19 mouse cellular contexts compared by ENCODE assay signal in genomic region chr7:118742278-118742677, GRCm38 (mm10). TPM values are rescaled to one million over a fixed set of nuclear protein-coding genes. Genes with fewer than 3 reads are reported as not detected.
DNase-seq lines count a peak whose midpoint lies in the region; ATAC-seq and TF ChIP-seq lines count a peak whose summit lies in the region.
"Had no signal": no experiment of that assay in that cellular context is flagged by ENCODE, and none has a peak within 500 bp of the region (broad histone marks: within the 10 kb centered on the region; RNA-seq: fewer than 3 reads in every experiment).

No protein-coding gene starts in this region.

- H3K4me2 ChIP-seq in liver, embryonic 11.5 days = peak overlapping the region; percentile 80
- H3K4me2 ChIP-seq in liver, postnatal 0 days (ENCODE audit: low read depth, low read length) = no peak overlapping the region
- H3K4me2 ChIP-seq in liver, embryonic 13.5 days = peak overlapping the region; percentile 85
- H3K4me2 ChIP-seq in neural tube, embryonic 15.5 days = no peak overlapping the region

- 55% methylated on average over 6 of the region's 6 CpGs for WGBS in liver, embryonic 11.5 days
- 68% methylated on average over 6 of the region's 6 CpGs for WGBS in liver, postnatal 0 days (ENCODE audit: insufficient replicate concordance)
- 43% methylated on average over 6 of the region's 6 CpGs for WGBS in liver, embryonic 13.5 days (ENCODE audit: insufficient replicate concordance)
- 89% methylated on average over 3 of the region's 6 CpGs for WGBS in neural tube, embryonic 15.5 days

- no peak for TF ChIP-seq CTCF in liver, postnatal 0 days (IDR thresholded peaks at IDR 0.05; ENCODE audit: low read depth)

- H3K36me3 ChIP-seq in liver, embryonic 11.5 days (ENCODE audit: control insufficient read depth, insufficient read depth, low read length) = peaks cover 4% of the 10 kb centered on the region; the same call in 1 of the 2 replicates
- peaks cover 25% of the 10 kb centered on the region for H3K36me3 ChIP-seq in liver, postnatal 0 days (replicated peaks; ENCODE audit: insufficient read depth, low read length)
- H3K36me3 ChIP-seq in ES-E14 (ENCODE audit: control insufficient read depth, insufficient read depth, low read length, poor library complexity, severe bottlenecking) = peaks cover 5% of the 10 kb centered on the region; the same call in 1 of the 2 replicates
- peaks cover 29% of the 10 kb centered on the region for H3K36me3 ChIP-seq in liver, embryonic 13.5 days
- H3K36me3 ChIP-seq in neural tube, embryonic 15.5 days = peaks cover 27% of the 10 kb centered on the region

- no peaks in the 10 kb centered on the region for H3K9me3 ChIP-seq in liver, embryonic 11.5 days (ENCODE audit: control insufficient read depth, low read length)
- H3K9me3 ChIP-seq in liver, postnatal 0 days (ENCODE audit: low read length) = no peaks in the 10 kb centered on the region
- no peaks in the 10 kb centered on the region for H3K9me3 ChIP-seq in ES-E14 (ENCODE audit: control insufficient read depth, insufficient read depth, low read depth, low read length)
- no peaks in the 10 kb centered on the region for H3K9me3 ChIP-seq in liver, embryonic 13.5 days (replicated peaks)
- no peaks in the 10 kb centered on the region for H3K9me3 ChIP-seq in neural tube, embryonic 15.5 days (replicated peaks)
- H3K9me3 ChIP-seq: embryonic facial prominence, embryonic 12.5 days; heart, embryonic 10.5 days; hindbrain, embryonic 10.5 days had no signal

- H3K27me3 ChIP-seq in liver, embryonic 11.5 days (replicated peaks; ENCODE audit: control insufficient read depth, insufficient read depth, low read length) = no peaks in the 10 kb centered on the region
- no peaks in the 10 kb centered on the region for H3K27me3 ChIP-seq in liver, postnatal 0 days (ENCODE audit: insufficient read depth, low read length)
- 0 out of 2 replicates have a peak, but pooled peaks cover 4% of the 10 kb centered on the region for H3K27me3 ChIP-seq in liver, embryonic 13.5 days
- no peaks in the 10 kb centered on the region for H3K27me3 ChIP-seq in neural tube, embryonic 15.5 days (replicated peaks)
- H3K27me3 ChIP-seq: embryonic facial prominence, embryonic 12.5 days had no signal

- in situ Hi-C loops in ES-E14 (cut with MboI; ENCODE audit: low sequenced_read_pairs in 2 of 2, unreplicated experiment in 2 of 2) = no loop called here

- no peak for TF ChIP-seq EP300 in liver, postnatal 0 days (IDR thresholded peaks at IDR 0.05; ENCODE audit: low read depth)

- H3K4me3 ChIP-seq in liver, embryonic 11.5 days (ENCODE audit: low read depth, low read length) = no peak overlapping the region
- no peak overlapping the region for H3K4me3 ChIP-seq in liver, postnatal 0 days (ENCODE audit: low read depth, low read length)
- no peak overlapping the region for H3K4me3 ChIP-seq in ES-E14 (ENCODE audit: insufficient read depth in 1 of 2, low read depth in 1 of 2, low read length in 2 of 2, poor library complexity in 1 of 2, severe bottlenecking in 1 of 2)
- H3K4me3 ChIP-seq in liver, embryonic 13.5 days (replicated peaks) = peak overlapping the region; percentile 80; the same call in 1 of the 2 replicates
- H3K4me3 ChIP-seq in neural tube, embryonic 15.5 days (replicated peaks) = no peak overlapping the region
- H3K4me3 ChIP-seq: embryonic facial prominence, embryonic 12.5 days; left cerebral cortex, adult 2 months had no signal

- no peak overlapping the region for H3K27ac ChIP-seq in liver, embryonic 11.5 days (ENCODE audit: low read depth, low read length)
- H3K27ac ChIP-seq in liver, postnatal 0 days (ENCODE audit: low read depth) = no peak overlapping the region
- H3K27ac ChIP-seq in ES-E14 (ENCODE audit: insufficient read depth, low read depth, low read length, poor library complexity, severe bottlenecking) = no peak overlapping the region
- 0 out of 2 replicates have a peak overlapping the region, but pooled peaks have one; percentile 9 for H3K27ac ChIP-seq in liver, embryonic 13.5 days
- H3K27ac ChIP-seq in neural tube, embryonic 15.5 days (replicated peaks) = no peak overlapping the region
- H3K27ac ChIP-seq: embryonic facial prominence, embryonic 12.5 days; heart, embryonic 10.5 days; hindbrain, embryonic 10.5 days; left cerebral cortex, adult 2 months had no signal

- ATAC-seq in liver, embryonic 11.5 days (replicated peaks; ENCODE audit: low FRiP score) = no peak
- ATAC-seq in liver, postnatal 0 days = no peak
- no peak for ATAC-seq in liver, embryonic 13.5 days (ENCODE audit: low read depth)
- no peak for ATAC-seq in activated CD4-positive, CD25-positive, alpha-beta regulatory T cell, adult 4 months
- no peak for ATAC-seq in neural tube, embryonic 15.5 days (ENCODE audit: low FRiP score)
- ATAC-seq: forebrain, postnatal 0 days had no signal

- no peak overlapping the region for H3K9ac ChIP-seq in liver, embryonic 11.5 days (ENCODE audit: low read depth, low read length)
- H3K9ac ChIP-seq in liver, postnatal 0 days (replicated peaks) = no peak overlapping the region
- no peak overlapping the region for H3K9ac ChIP-seq in ES-E14 (ENCODE audit: insufficient read depth, low read depth, low read length, poor library complexity, severe bottlenecking)
- H3K9ac ChIP-seq in liver, embryonic 13.5 days = peak overlapping the region; percentile 9; the same call in 1 of the 2 replicates
- H3K9ac ChIP-seq in neural tube, embryonic 15.5 days (replicated peaks) = no peak overlapping the region
- H3K9ac ChIP-seq: embryonic facial prominence, embryonic 12.5 days; forebrain, postnatal 0 days had no signal

- DNase-seq in liver, embryonic 11.5 days (ENCODE audit: low spot score) = no peak
- DNase-seq in liver, postnatal 0 days = no peak
- DNase-seq in 416B (ENCODE audit: low read depth) (peak; percentile 8), ES-E14 (ENCODE audit: low read depth, low spot score) (no peak)
- DNase-seq in liver, embryonic 13.5 days = no peak
- DNase-seq in left cerebral cortex, adult 18-20 months (ENCODE audit: low spot score in 2 of 2) = no peak
- DNase-seq: cerebellum, adult 11 months; cerebellum, postnatal 10 days; forebrain, postnatal 0 days; kidney, adult 9 months; left cerebral cortex, postnatal 4 days; lung, postnatal 10 days; right cerebral cortex, postnatal 25 days had no signal

- H3K4me1 ChIP-seq in liver, embryonic 11.5 days (replicated peaks; ENCODE audit: control insufficient read depth, insufficient read depth, low read length) = peaks cover 19% of the 10 kb centered on the region
- H3K4me1 ChIP-seq in liver, postnatal 0 days (ENCODE audit: insufficient read depth) = peaks cover 13% of the 10 kb centered on the region
- no peaks in the 10 kb centered on the region; a peak in 1 of 4 replicates for H3K4me1 ChIP-seq in ES-E14 (ENCODE audit: control insufficient read depth in 2 of 2, insufficient read depth in 2 of 2, low read length in 2 of 2, poor library complexity in 1 of 2)
- peaks cover 29% of the 10 kb centered on the region for H3K4me1 ChIP-seq in liver, embryonic 13.5 days (replicated peaks)
- H3K4me1 ChIP-seq in neural tube, embryonic 15.5 days = peaks cover 22% of the 10 kb centered on the region

TF ChIP-seq in ES-E14, 5 proteins besides CTCF, POLR2A, EP300 and RAD21:
- TF ChIP-seq CHD2 (IDR thresholded peaks at IDR 0.05; ENCODE audit: low read depth, low read length) (no peak), ZNF384 (IDR thresholded peaks at IDR 0.05; ENCODE audit: low read depth, low read length) (0 out of 2 replicates have a peak, but pooled peaks have one; percentile 16)

RNA-seq across cellular contexts. Expression of gene Vps35l, which starts 2.3 kb away (rescaled TPM):
- 56.6 and 64.3 TPM in 2 replicates for polyA plus RNA-seq in liver, embryonic 11.5 days (2014; fragmentation: Nextera tagmentation; extraction: Ambion mirVana)
- 19.3 and 20.5 TPM in 2 replicates for polyA plus RNA-seq in liver, postnatal 0 days (2015; fragmentation: Nextera tagmentation; extraction: Ambion mirVana)
- total RNA-seq in ES-E14 (2012; rRNA removed) = 36.8 and 49.2 TPM in 2 replicates
- 37.6 and 43.6 TPM in 2 replicates for polyA plus RNA-seq in liver, embryonic 13.5 days (2015; fragmentation: Nextera tagmentation; extraction: Ambion mirVana)
- 10 to 100 TPM; 50.4 to 61.4 TPM for total RNA-seq in left cerebral cortex, adult 18-20 months (2021)
- 10 to 100 TPM; 54.5 to 62.0 TPM for polyA plus RNA-seq in activated CD4-positive, CD25-positive, alpha-beta regulatory T cell, adult 4 months (2017; shearing (Covaris generic))
- 83.2 and 91.9 TPM in 2 replicates for polyA plus RNA-seq in neural tube, embryonic 15.5 days (2015; fragmentation: Nextera tagmentation; extraction: Ambion mirVana)

RNA-seq across cellular contexts. Expression of gene Ccp110, which starts 29.9 kb away (rescaled TPM):
- polyA plus RNA-seq in liver, embryonic 11.5 days (2014; fragmentation: Nextera tagmentation; extraction: Ambion mirVana) = 7.9 and 9.0 TPM in 2 replicates
- polyA plus RNA-seq in liver, postnatal 0 days (2015; fragmentation: Nextera tagmentation; extraction: Ambion mirVana) = 2.7 and 3.5 TPM in 2 replicates
- 25.8 and 28.6 TPM in 2 replicates for total RNA-seq in ES-E14 (2012; rRNA removed)
- polyA plus RNA-seq in liver, embryonic 13.5 days (2015; fragmentation: Nextera tagmentation; extraction: Ambion mirVana) = 8.5 and 10.9 TPM in 2 replicates
- total RNA-seq in left cerebral cortex, adult 18-20 months (2021) = 10 to 100 TPM; 45.8 to 51.7 TPM
- polyA plus RNA-seq in activated CD4-positive, CD25-positive, alpha-beta regulatory T cell, adult 4 months (2017; shearing (Covaris generic)) = 1 to 10 TPM; 3.6 to 5.3 TPM
- 24.4 and 29.3 TPM in 2 replicates for polyA plus RNA-seq in neural tube, embryonic 15.5 days (2015; fragmentation: Nextera tagmentation; extraction: Ambion mirVana)

RNA-seq across cellular contexts. Expression of gene Gde1, which starts 36.7 kb away (rescaled TPM):
- polyA plus RNA-seq in liver, embryonic 11.5 days (2014; fragmentation: Nextera tagmentation; extraction: Ambion mirVana) = 64.2 and 71.0 TPM in 2 replicates
- polyA plus RNA-seq in liver, postnatal 0 days (2015; fragmentation: Nextera tagmentation; extraction: Ambion mirVana) = 40.1 and 43.1 TPM in 2 replicates
- total RNA-seq in ES-E14 (2012; rRNA removed) = 57.6 and 70.7 TPM in 2 replicates
- 46.3 and 47.0 TPM in 2 replicates for polyA plus RNA-seq in liver, embryonic 13.5 days (2015; fragmentation: Nextera tagmentation; extraction: Ambion mirVana)
- 100 to 1,000 TPM; 241 to 246 TPM for total RNA-seq in left cerebral cortex, adult 18-20 months (2021)
- polyA plus RNA-seq in activated CD4-positive, CD25-positive, alpha-beta regulatory T cell, adult 4 months (2017; shearing (Covaris generic)) = 10 to 100 TPM; 16.7 to 17.5 TPM
- 210 and 240 TPM in 2 replicates for polyA plus RNA-seq in neural tube, embryonic 15.5 days (2015; fragmentation: Nextera tagmentation; extraction: Ambion mirVana)

Comparison
In these comparisons a context has a peak if more than half of its experiments do, and no peak if none do; other contexts are left out.
1. H3K4me2 ChIP-seq: peak in liver, embryonic 11.5 days (single experiment) and liver, embryonic 13.5 days (single experiment); none in liver, postnatal 0 days (single experiment) and neural tube, embryonic 15.5 days (single experiment).